Mouse (Mus musculus): ENCODE data around the gene Me1. TPM values are rescaled to one million over a fixed set of nuclear protein-coding genes. Genes with fewer than 3 reads are reported as not detected.

Me1 gene
- polyA plus RNA-seq, 1 experiment from 2014 or later, result 171 TPM

- Histone ChIP-seq H3K9ac (ENCODE audit: low read length) (no peak overlapping the region), H3K9me3 (ENCODE audit: control insufficient read depth, low read length) (no peaks in the 10 kb centered on the region), H3K4me1 (replicated peaks; ENCODE audit: control insufficient read depth, insufficient read depth) (no peaks in the 10 kb centered on the region), H3K4me2 (replicated peaks; ENCODE audit: low read depth) (no peak overlapping the region), H3K27ac (replicated peaks) (no peak overlapping the region), H3K27me3 (ENCODE audit: control insufficient read depth, insufficient read depth, low read length) (no peaks in the 10 kb centered on the region), H3K36me3 (ENCODE audit: control insufficient read depth, insufficient read depth, low read length) (no peaks in the 10 kb centered on the region), H3K4me3 (ENCODE audit: low read depth, low read length) (no peak overlapping the region)
- DNase-seq (ENCODE audit: low spot score) (no peak), ATAC-seq (ENCODE audit: low FRiP score, low TSS enrichment) (no peak)
- peak; percentile 49 for TF ChIP-seq CTCF (IDR thresholded peaks at IDR 0.05; ENCODE audit: low read depth)
- no peak for TF ChIP-seq EP300 (optimal IDR thresholded peaks at IDR 0.05)
- WGBS, result 97% methylated on average over 6 of the region's 6 CpGs
These were observed 34.1 kb downstream of the Me1 start for GRCm38 (mm10) chr9:86661679-86662078.

GRCm38 (mm10) chr9:86661266-86661665 is 34.5 kb downstream of the Me1 start:
- H3K36me3 ChIP-seq (ENCODE audit: control insufficient read depth, insufficient read depth, low read length), result no peaks in the 10 kb centered on the region
- no peaks in the 10 kb centered on the region for H3K4me1 ChIP-seq (replicated peaks; ENCODE audit: control insufficient read depth, insufficient read depth)
- 94% methylated on average over 3 of the region's 3 CpGs for WGBS
- H3K9ac ChIP-seq (ENCODE audit: low read length), result no peak overlapping the region
- H3K4me2 ChIP-seq (replicated peaks; ENCODE audit: low read depth), result no peak overlapping the region
- no peak for ATAC-seq (ENCODE audit: low FRiP score, low TSS enrichment)
- H3K27me3 ChIP-seq (ENCODE audit: control insufficient read depth, insufficient read depth, low read length), result no peaks in the 10 kb centered on the region
- no peak for DNase-seq (ENCODE audit: low spot score)
- H3K4me3 ChIP-seq (ENCODE audit: low read depth, low read length), result no peak overlapping the region
- TF ChIP-seq CTCF (IDR thresholded peaks at IDR 0.05; ENCODE audit: low read depth), result no peak
- TF ChIP-seq EP300 (optimal IDR thresholded peaks at IDR 0.05), result no peak
- H3K27ac ChIP-seq (replicated peaks), result no peak overlapping the region
- no peaks in the 10 kb centered on the region for H3K9me3 ChIP-seq (ENCODE audit: control insufficient read depth, low read length)

DNA sequence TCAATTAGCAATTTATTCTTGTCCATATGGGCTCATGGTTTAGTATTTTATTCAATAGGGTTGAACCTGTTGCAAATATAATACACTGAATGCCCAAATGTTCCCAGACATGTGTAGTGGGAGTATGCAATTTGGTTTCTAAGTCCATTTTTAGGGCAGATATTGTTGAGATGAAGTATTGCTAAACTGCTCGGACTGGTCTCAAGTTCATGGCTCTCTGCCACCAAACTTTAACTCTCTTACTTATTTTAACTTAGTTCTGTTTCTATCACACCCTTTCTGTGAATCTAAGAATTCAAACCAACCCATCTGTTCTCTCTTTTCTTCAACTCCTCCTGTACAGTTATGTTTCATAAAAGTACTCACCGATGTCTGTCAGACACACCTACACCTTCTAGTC is 35.4 kb downstream of the Me1 start:
- no peak overlapping the region for H3K27ac ChIP-seq (replicated peaks)
- 69% methylated on average over 2 of the region's 2 CpGs for WGBS
- H3K4me1 ChIP-seq (replicated peaks; ENCODE audit: control insufficient read depth, insufficient read depth), result no peaks in the 10 kb centered on the region
- DNase-seq (ENCODE audit: low spot score), result no peak
- ATAC-seq (ENCODE audit: low FRiP score, low TSS enrichment), result no peak
- H3K9ac ChIP-seq (ENCODE audit: low read length), result no peak overlapping the region
- no peak for TF ChIP-seq EP300 (optimal IDR thresholded peaks at IDR 0.05)
- H3K4me3 ChIP-seq (ENCODE audit: low read depth, low read length), result no peak overlapping the region
- no peak overlapping the region for H3K4me2 ChIP-seq (replicated peaks; ENCODE audit: low read depth)
- no peaks in the 10 kb centered on the region for H3K36me3 ChIP-seq (ENCODE audit: control insufficient read depth, insufficient read depth, low read length)
- H3K27me3 ChIP-seq (ENCODE audit: control insufficient read depth, insufficient read depth, low read length), result no peaks in the 10 kb centered on the region
- H3K9me3 ChIP-seq (ENCODE audit: control insufficient read depth, low read length), result no peaks in the 10 kb centered on the region

- no peak for TF ChIP-seq EP300 (optimal IDR thresholded peaks at IDR 0.05)
- TF ChIP-seq CTCF (IDR thresholded peaks at IDR 0.05; ENCODE audit: low read depth), result no peak
- no peak for DNase-seq (ENCODE audit: low spot score)
- Histone ChIP-seq H3K27ac (replicated peaks) (no peak overlapping the region), H3K4me1 (replicated peaks; ENCODE audit: control insufficient read depth, insufficient read depth) (no peaks in the 10 kb centered on the region), H3K36me3 (ENCODE audit: control insufficient read depth, insufficient read depth, low read length) (no peaks in the 10 kb centered on the region), H3K9ac (ENCODE audit: low read length) (no peak overlapping the region), H3K9me3 (ENCODE audit: control insufficient read depth, low read length) (no peaks in the 10 kb centered on the region), H3K4me3 (ENCODE audit: low read depth, low read length) (no peak overlapping the region), H3K4me2 (replicated peaks; ENCODE audit: low read depth) (no peak overlapping the region), H3K27me3 (ENCODE audit: control insufficient read depth, insufficient read depth, low read length) (no peaks in the 10 kb centered on the region)
- WGBS, result 86% methylated on average over 4 of the region's 4 CpGs
- ATAC-seq (ENCODE audit: low FRiP score, low TSS enrichment), result no peak
These were observed 37.4 kb downstream of the Me1 start for GRCm38 (mm10) chr9:86658347-86658746.

- Histone ChIP-seq H3K36me3 (ENCODE audit: control insufficient read depth, insufficient read depth, low read length) (no peaks in the 10 kb centered on the region), H3K9ac (ENCODE audit: low read length) (no peak overlapping the region), H3K4me3 (ENCODE audit: low read depth, low read length) (no peak overlapping the region), H3K27me3 (ENCODE audit: control insufficient read depth, insufficient read depth, low read length) (no peaks in the 10 kb centered on the region), H3K9me3 (ENCODE audit: control insufficient read depth, low read length) (no peaks in the 10 kb centered on the region), H3K4me2 (replicated peaks; ENCODE audit: low read depth) (no peak overlapping the region), H3K27ac (replicated peaks) (no peak overlapping the region), H3K4me1 (replicated peaks; ENCODE audit: control insufficient read depth, insufficient read depth) (no peaks in the 10 kb centered on the region)
- 50% methylated on average over 1 of the region's 1 CpGs for WGBS
- TF ChIP-seq CTCF (IDR thresholded peaks at IDR 0.05; ENCODE audit: low read depth) (no peak), EP300 (optimal IDR thresholded peaks at IDR 0.05) (no peak)
- ATAC-seq (ENCODE audit: low FRiP score, low TSS enrichment), result no peak
- no peak for DNase-seq (ENCODE audit: low spot score)
These were observed 43.6 kb downstream of the Me1 start for GRCm38 (mm10) chr9:86652194-86652593.

GRCm38 (mm10) chr9:86651254-86651653 is 44.5 kb downstream of the Me1 start:
- no peak overlapping the region for H3K4me3 ChIP-seq (ENCODE audit: low read depth, low read length)
- no peaks in the 10 kb centered on the region for H3K4me1 ChIP-seq (replicated peaks; ENCODE audit: control insufficient read depth, insufficient read depth)
- H3K27ac ChIP-seq (replicated peaks), result no peak overlapping the region
- TF ChIP-seq EP300 (optimal IDR thresholded peaks at IDR 0.05) (no peak), CTCF (IDR thresholded peaks at IDR 0.05; ENCODE audit: low read depth) (no peak)
- no peaks in the 10 kb centered on the region for H3K27me3 ChIP-seq (ENCODE audit: control insufficient read depth, insufficient read depth, low read length)
- no peak for ATAC-seq (ENCODE audit: low FRiP score, low TSS enrichment)
- no peak overlapping the region for H3K9ac ChIP-seq (ENCODE audit: low read length)
- no peak for DNase-seq (ENCODE audit: low spot score)
- H3K9me3 ChIP-seq (ENCODE audit: control insufficient read depth, low read length), result no peaks in the 10 kb centered on the region
- no peak overlapping the region for H3K4me2 ChIP-seq (replicated peaks; ENCODE audit: low read depth)
- H3K36me3 ChIP-seq (ENCODE audit: control insufficient read depth, insufficient read depth, low read length), result no peaks in the 10 kb centered on the region
- 74% methylated on average over 3 of the region's 3 CpGs for WGBS

All from stomach, postnatal 0 days (tissue).